Mouse (Mus musculus): ENCODE measurements around the gene Ift172. TPM values are rescaled to one million over a fixed set of nuclear protein-coding genes. Genes with fewer than 3 reads are reported as not detected.
A peak's percentile ranks its signal among the peaks of the same experiment; 100 is the strongest.

Gene Ift172
- polyA plus RNA-seq, 1 experiment, result 454 TPM

- peaks cover 9% of the 10 kb centered on the region for H3K36me3 ChIP-seq (ENCODE audit: control insufficient read depth, insufficient read depth, low read length)
- no peaks in the 10 kb centered on the region for H3K27me3 ChIP-seq (ENCODE audit: control insufficient read depth, insufficient read depth, low read length)
- TF ChIP-seq CTCF (IDR thresholded peaks at IDR 0.05; ENCODE audit: control insufficient read depth, insufficient read depth, insufficient replicate concordance, low read depth, low read length), result no peak
- TF ChIP-seq POLR2A (IDR thresholded peaks at IDR 0.05; ENCODE audit: control insufficient read depth, low read depth, low read length), result no peak
- peak overlapping the region; percentile 89 for H3K27ac ChIP-seq (ENCODE audit: control insufficient read depth, insufficient read depth, low read depth, low read length)
- H3K4me3 ChIP-seq (ENCODE audit: control insufficient read depth, low read depth, low read length), result peak overlapping the region; percentile 92
- peaks cover 11% of the 10 kb centered on the region for H3K4me1 ChIP-seq (ENCODE audit: control insufficient read depth, insufficient read depth, low read length)
Measured at GRCm38 (mm10) chr5:31252151-31252550, 38.8 kb downstream of the Ift172 start.

- Histone ChIP-seq H3K27me3 (ENCODE audit: control insufficient read depth, insufficient read depth, low read length) (no peaks in the 10 kb centered on the region), H3K27ac (ENCODE audit: control insufficient read depth, insufficient read depth, low read depth, low read length) (peak within 1 kb of the TSS; percentile 89), H3K4me1 (ENCODE audit: control insufficient read depth, insufficient read depth, low read length) (peaks cover 11% of the 10 kb centered on the region), H3K36me3 (ENCODE audit: control insufficient read depth, insufficient read depth, low read length) (peaks cover 9% of the 10 kb centered on the region), H3K4me3 (ENCODE audit: control insufficient read depth, low read depth, low read length) (peak within 1 kb of the TSS; percentile 92)
- no peak for TF ChIP-seq CTCF (IDR thresholded peaks at IDR 0.05; ENCODE audit: control insufficient read depth, insufficient read depth, insufficient replicate concordance, low read depth, low read length)
- TF ChIP-seq POLR2A (IDR thresholded peaks at IDR 0.05; ENCODE audit: control insufficient read depth, low read depth, low read length), result 0 out of 2 replicates have a peak, but pooled peaks have one; percentile 22
Measured at GRCm38 (mm10) chr5:31251541-31252101, 39.3 kb downstream of the Ift172 start, which contains the start of gene Krtcap3. Gene Krtcap3, plus strand, starts transcription at chr5:31251691.

DNA sequence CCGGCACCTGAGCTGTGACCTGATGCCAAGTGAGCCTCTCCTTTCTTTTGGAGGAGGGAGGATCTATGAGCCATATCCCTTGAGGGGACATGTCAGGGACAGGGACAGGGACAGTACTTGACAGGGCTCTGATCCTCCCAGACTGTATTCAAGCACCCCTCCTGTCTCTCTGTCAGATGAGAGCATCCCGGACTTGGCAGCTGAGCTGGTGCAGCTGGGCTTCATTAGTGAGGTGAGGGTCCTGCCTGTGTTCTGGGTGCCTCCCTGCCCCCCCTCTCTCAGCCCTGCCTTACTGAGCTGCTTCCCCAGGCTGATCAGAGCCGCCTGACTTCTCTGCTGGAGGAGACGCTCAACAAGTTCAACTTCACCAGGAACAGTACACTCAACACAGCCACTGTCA lies 40.2 kb downstream of the Ift172 start:
- no peak overlapping the region; the same call in 1 of the 2 replicates for H3K27ac ChIP-seq (ENCODE audit: control insufficient read depth, insufficient read depth, low read depth, low read length)
- H3K27me3 ChIP-seq (ENCODE audit: control insufficient read depth, insufficient read depth, low read length), result no peaks in the 10 kb centered on the region
- H3K36me3 ChIP-seq (ENCODE audit: control insufficient read depth, insufficient read depth, low read length), result peaks cover 9% of the 10 kb centered on the region
- TF ChIP-seq POLR2A (IDR thresholded peaks at IDR 0.05; ENCODE audit: control insufficient read depth, low read depth, low read length) (no peak), CTCF (IDR thresholded peaks at IDR 0.05; ENCODE audit: control insufficient read depth, insufficient read depth, insufficient replicate concordance, low read depth, low read length) (no peak)
- H3K4me1 ChIP-seq (ENCODE audit: control insufficient read depth, insufficient read depth, low read length), result peaks cover 11% of the 10 kb centered on the region
- peak overlapping the region; percentile 92 for H3K4me3 ChIP-seq (ENCODE audit: control insufficient read depth, low read depth, low read length)

DNA sequence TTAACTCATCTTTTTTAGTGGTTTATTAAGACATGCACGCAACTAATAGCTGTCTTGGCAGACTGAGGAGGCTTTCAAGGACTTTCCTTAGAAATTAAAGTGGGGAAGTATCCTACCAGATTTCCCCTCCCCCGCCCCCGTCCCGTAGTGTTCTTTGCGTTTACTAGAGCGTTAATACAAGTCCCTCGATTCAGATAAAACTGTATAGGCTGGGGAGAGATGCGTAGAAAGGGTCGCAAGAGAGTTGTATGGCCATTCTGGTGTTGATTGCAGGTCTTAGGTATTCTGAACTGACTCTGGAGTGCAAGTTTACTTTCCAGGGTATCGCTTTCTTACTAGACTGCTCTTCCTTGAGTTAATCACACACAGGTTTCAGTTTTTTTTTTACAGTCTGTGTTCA lies 48.7 kb downstream of the Ift172 start:
- TF ChIP-seq POLR2A (IDR thresholded peaks at IDR 0.05; ENCODE audit: control insufficient read depth, low read depth, low read length), result no peak
- no peak for TF ChIP-seq CTCF (IDR thresholded peaks at IDR 0.05; ENCODE audit: control insufficient read depth, insufficient read depth, insufficient replicate concordance, low read depth, low read length)
- H3K4me1 ChIP-seq (ENCODE audit: control insufficient read depth, insufficient read depth, low read length), result peaks cover 13% of the 10 kb centered on the region
- H3K36me3 ChIP-seq (ENCODE audit: control insufficient read depth, insufficient read depth, low read length), result peaks cover 1% of the 10 kb centered on the region; the same call in 1 of the 2 replicates
- H3K27me3 ChIP-seq (ENCODE audit: control insufficient read depth, insufficient read depth, low read length), result no peaks in the 10 kb centered on the region
- H3K27ac ChIP-seq (ENCODE audit: control insufficient read depth, insufficient read depth, low read depth, low read length), result no peak overlapping the region
- H3K4me3 ChIP-seq (ENCODE audit: control insufficient read depth, low read depth, low read length), result no peak overlapping the region; the same call in 1 of the 2 replicates

DNA sequence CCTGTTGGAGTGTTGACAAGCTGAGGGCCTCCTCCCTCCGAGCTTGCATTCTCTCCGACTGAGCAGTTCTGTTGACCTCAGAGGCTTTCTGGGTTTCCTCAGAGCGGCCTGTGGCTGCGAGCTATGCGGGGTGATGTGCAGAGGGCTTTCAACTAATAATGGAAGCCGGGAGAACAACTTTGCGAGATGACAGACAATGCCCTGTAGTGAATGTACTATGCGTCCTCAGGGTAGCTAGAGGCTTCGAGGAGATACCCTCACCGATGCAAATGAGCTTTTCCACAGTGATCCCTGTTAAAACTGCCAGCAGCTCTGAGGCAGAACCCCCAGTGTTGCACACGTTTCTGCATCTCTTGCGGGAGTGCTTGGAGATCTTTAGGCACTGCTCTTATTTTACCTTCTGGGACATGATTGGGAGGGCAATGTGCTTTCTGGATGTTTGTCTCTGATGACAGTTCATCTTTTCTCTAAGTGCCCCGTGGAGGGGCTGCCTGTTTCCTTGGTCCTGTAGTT lies 49.3 kb downstream of the Ift172 start:
- H3K4me3 ChIP-seq (ENCODE audit: control insufficient read depth, low read depth, low read length), result peak overlapping the region; percentile 88
- peaks cover 1% of the 10 kb centered on the region; the same call in 1 of the 2 replicates for H3K36me3 ChIP-seq (ENCODE audit: control insufficient read depth, insufficient read depth, low read length)
- no peaks in the 10 kb centered on the region for H3K27me3 ChIP-seq (ENCODE audit: control insufficient read depth, insufficient read depth, low read length)
- H3K4me1 ChIP-seq (ENCODE audit: control insufficient read depth, insufficient read depth, low read length), result peaks cover 13% of the 10 kb centered on the region
- TF ChIP-seq POLR2A (IDR thresholded peaks at IDR 0.05; ENCODE audit: control insufficient read depth, low read depth, low read length) (no peak), CTCF (IDR thresholded peaks at IDR 0.05; ENCODE audit: control insufficient read depth, insufficient read depth, insufficient replicate concordance, low read depth, low read length) (no peak)
- peak overlapping the region; percentile 89 for H3K27ac ChIP-seq (ENCODE audit: control insufficient read depth, insufficient read depth, low read depth, low read length)

DNA sequence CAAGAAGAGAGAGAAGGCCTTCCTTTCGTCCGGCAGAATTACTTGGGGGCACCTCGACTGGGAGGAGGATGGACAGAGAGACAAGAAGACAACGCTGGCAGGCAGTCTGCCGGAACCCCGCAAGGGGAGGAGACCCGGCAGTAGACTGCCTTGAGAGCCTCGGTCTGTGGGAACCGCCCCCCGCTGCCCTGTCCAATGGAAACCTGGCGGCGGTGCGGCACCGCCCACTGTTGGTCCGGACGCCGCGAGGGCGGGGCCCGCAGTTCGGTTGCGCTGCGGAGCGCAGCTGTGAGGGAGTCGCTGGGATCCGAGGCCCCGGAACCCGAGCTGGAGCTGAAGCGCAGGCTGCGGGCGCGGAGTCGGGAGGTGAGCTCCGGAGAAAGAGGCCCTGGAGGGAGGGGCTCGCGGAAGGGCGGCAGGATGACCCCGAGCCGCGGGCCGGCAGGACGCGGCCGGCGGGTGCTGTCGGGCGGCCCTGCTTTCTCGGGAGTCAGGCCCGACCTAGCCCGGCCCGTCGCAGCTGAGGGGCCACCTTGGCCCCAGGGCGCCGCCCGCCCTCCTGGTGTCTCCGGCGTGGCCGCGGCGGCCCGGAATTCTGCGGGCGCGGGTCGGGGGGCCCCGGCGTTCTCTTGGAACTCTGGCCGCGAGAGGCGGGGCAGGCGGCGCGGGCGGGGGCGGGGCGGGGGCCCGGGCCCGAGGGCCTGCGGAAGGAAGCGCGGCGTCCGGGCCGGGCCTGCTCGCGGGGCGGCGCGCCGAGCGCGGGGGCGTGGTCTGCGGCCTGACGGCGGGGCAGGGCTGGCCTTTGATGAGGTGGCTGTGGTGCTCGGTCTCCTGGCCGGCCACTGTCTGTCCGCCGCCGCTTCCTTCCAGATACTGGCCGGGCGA lies 50.0 kb downstream of the Ift172 start, which contains the start of the genes Nrbp1 and Gm9970:
Gene Nrbp1, plus strand, starts transcription at position 228 of the 885 bp plus-strand sequence.
Gene Gm9970, minus strand, starts transcription at position 596 of the 885 bp plus-strand sequence.
- H3K27ac ChIP-seq (ENCODE audit: control insufficient read depth, insufficient read depth, low read depth, low read length), result peak within 1 kb of the TSS; percentile 92
- peaks cover 1% of the 10 kb centered on the region; the same call in 1 of the 2 replicates for H3K36me3 ChIP-seq (ENCODE audit: control insufficient read depth, insufficient read depth, low read length)
- TF ChIP-seq POLR2A (IDR thresholded peaks at IDR 0.05; ENCODE audit: control insufficient read depth, low read depth, low read length) (peak; percentile 95), CTCF (IDR thresholded peaks at IDR 0.05; ENCODE audit: control insufficient read depth, insufficient read depth, insufficient replicate concordance, low read depth, low read length) (no peak)
- H3K4me1 ChIP-seq (ENCODE audit: control insufficient read depth, insufficient read depth, low read length), result peaks cover 13% of the 10 kb centered on the region
- H3K27me3 ChIP-seq (ENCODE audit: control insufficient read depth, insufficient read depth, low read length), result no peaks in the 10 kb centered on the region
- peak within 1 kb of the TSS; percentile 88 for H3K4me3 ChIP-seq (ENCODE audit: control insufficient read depth, low read depth, low read length)

DNA sequence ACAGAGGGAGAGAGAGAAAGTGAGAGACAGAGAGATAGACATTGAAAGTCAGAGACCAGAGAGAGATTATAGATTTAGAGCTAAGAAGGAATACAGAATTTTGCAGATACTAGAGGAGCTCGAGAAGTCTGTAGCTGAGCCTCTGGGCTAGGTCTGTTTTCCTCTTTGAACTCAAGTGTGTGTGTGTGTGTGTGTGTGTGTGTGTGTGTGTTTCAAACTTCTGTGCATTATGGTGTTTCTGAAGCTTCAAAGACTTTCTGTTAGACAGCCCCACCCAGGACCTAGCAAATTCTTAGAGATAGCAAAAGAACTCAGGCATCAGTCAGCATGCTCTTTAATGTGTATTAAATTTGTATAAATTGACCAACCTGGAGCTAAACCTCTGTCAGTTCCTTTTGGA lies 64.3 kb downstream of the Ift172 start:
- Histone ChIP-seq H3K27me3 (ENCODE audit: control insufficient read depth, insufficient read depth, low read length) (no peaks in the 10 kb centered on the region), H3K4me1 (ENCODE audit: control insufficient read depth, insufficient read depth, low read length) (no peaks in the 10 kb centered on the region), H3K4me3 (ENCODE audit: control insufficient read depth, low read depth, low read length) (no peak overlapping the region), H3K36me3 (ENCODE audit: control insufficient read depth, insufficient read depth, low read length) (no peaks in the 10 kb centered on the region), H3K27ac (ENCODE audit: control insufficient read depth, insufficient read depth, low read depth, low read length) (no peak overlapping the region)
- no peak for TF ChIP-seq POLR2A (IDR thresholded peaks at IDR 0.05; ENCODE audit: control insufficient read depth, low read depth, low read length)
- no peak for TF ChIP-seq CTCF (IDR thresholded peaks at IDR 0.05; ENCODE audit: control insufficient read depth, insufficient read depth, insufficient replicate concordance, low read depth, low read length)
